Mouse (Mus musculus): ENCODE results near the gene Mydgf. TPM values are rescaled to one million over a fixed set of nuclear protein-coding genes. Genes with fewer than 3 reads are reported as not detected.

Mydgf gene
- polyA plus RNA-seq, 1 experiment: 86.4 TPM

- Histone ChIP-seq H3K36me3 (ENCODE audit: control insufficient read depth, insufficient read depth, low read length) (no peaks in the 10 kb centered on the region), H3K27ac (ENCODE audit: insufficient read depth, low read depth, low read length) (no peak overlapping the region), H3K27me3 (ENCODE audit: control insufficient read depth, insufficient read depth, low read length) (peaks cover 34% of the 10 kb centered on the region), H3K4me1 (ENCODE audit: control insufficient read depth, insufficient read depth, insufficient read length, low read length) (peaks cover 24% of the 10 kb centered on the region), H3K4me3 (ENCODE audit: low read depth, low read length) (0 out of 2 replicates have a peak overlapping the region, but pooled peaks have one; percentile 8)
- no peak for TF ChIP-seq CTCF (IDR thresholded peaks at IDR 0.05; ENCODE audit: extremely low read depth, insufficient read length, insufficient replicate concordance, low read depth, low read length)
- no peak for TF ChIP-seq POLR2A (IDR thresholded peaks at IDR 0.05; ENCODE audit: low read depth, low read length)
- 41% methylated on average over 25 of the region's 25 CpGs for WGBS
Measured at GRCm38 (mm10) chr17:56137839-56138613, 45.7 kb downstream of the Mydgf start.

- WGBS: 88% methylated on average over 7 of the region's 7 CpGs
- H3K4me3 ChIP-seq (ENCODE audit: low read depth, low read length): no peak overlapping the region
- TF ChIP-seq CTCF (IDR thresholded peaks at IDR 0.05; ENCODE audit: extremely low read depth, insufficient read length, insufficient replicate concordance, low read depth, low read length): no peak
- TF ChIP-seq POLR2A (IDR thresholded peaks at IDR 0.05; ENCODE audit: low read depth, low read length): no peak
Measured at GRCm38 (mm10) chr17:56136558-56136957, 47.2 kb downstream of the Mydgf start.

GRCm38 (mm10) chr17:56134463-56134971 lies 49.2 kb downstream of the Mydgf start:
- TF ChIP-seq CTCF (IDR thresholded peaks at IDR 0.05; ENCODE audit: extremely low read depth, insufficient read length, insufficient replicate concordance, low read depth, low read length): peak; percentile 97
- no peak for TF ChIP-seq POLR2A (IDR thresholded peaks at IDR 0.05; ENCODE audit: low read depth, low read length)
- under 1% methylated on average over 27 of the region's 27 CpGs for WGBS
- peak overlapping the region; percentile 98 for H3K27ac ChIP-seq (ENCODE audit: insufficient read depth, low read depth, low read length)

More at GRCm38 (mm10) chr17:56136558-56136957, 47.2 kb downstream of the Mydgf start:
- peaks cover 23% of the 10 kb centered on the region for H3K27me3 ChIP-seq (ENCODE audit: control insufficient read depth, insufficient read depth, low read length)
- peaks cover 22% of the 10 kb centered on the region for H3K4me1 ChIP-seq (ENCODE audit: control insufficient read depth, insufficient read depth, insufficient read length, low read length)
- H3K27ac ChIP-seq (ENCODE audit: insufficient read depth, low read depth, low read length): no peak overlapping the region
- no peaks in the 10 kb centered on the region for H3K36me3 ChIP-seq (ENCODE audit: control insufficient read depth, insufficient read depth, low read length)

GRCm38 (mm10) chr17:56133457-56134363 lies 50.0 kb downstream of the Mydgf start:
- Histone ChIP-seq H3K36me3 (ENCODE audit: control insufficient read depth, insufficient read depth, low read length) (no peaks in the 10 kb centered on the region), H3K27me3 (ENCODE audit: control insufficient read depth, insufficient read depth, low read length) (no peaks in the 10 kb centered on the region), H3K27ac (ENCODE audit: insufficient read depth, low read depth, low read length) (peak overlapping the region; percentile 98), H3K4me3 (ENCODE audit: low read depth, low read length) (peak overlapping the region; percentile 67), H3K4me1 (ENCODE audit: control insufficient read depth, insufficient read depth, insufficient read length, low read length) (peaks cover 14% of the 10 kb centered on the region)
- 8% methylated on average over 21 of the region's 21 CpGs for WGBS
- TF ChIP-seq POLR2A (IDR thresholded peaks at IDR 0.05; ENCODE audit: low read depth, low read length) (peak; percentile 64), CTCF (IDR thresholded peaks at IDR 0.05; ENCODE audit: extremely low read depth, insufficient read length, insufficient replicate concordance, low read depth, low read length) (no peak; the same call in 1 of the 2 replicates)

More at GRCm38 (mm10) chr17:56134463-56134971, 49.2 kb downstream of the Mydgf start:
- H3K36me3 ChIP-seq (ENCODE audit: control insufficient read depth, insufficient read depth, low read length): no peaks in the 10 kb centered on the region
- H3K27me3 ChIP-seq (ENCODE audit: control insufficient read depth, insufficient read depth, low read length): peaks cover 4% of the 10 kb centered on the region
- peaks cover 16% of the 10 kb centered on the region for H3K4me1 ChIP-seq (ENCODE audit: control insufficient read depth, insufficient read depth, insufficient read length, low read length)
- H3K4me3 ChIP-seq (ENCODE audit: low read depth, low read length): peak overlapping the region; percentile 67

GRCm38 (mm10) chr17:56132661-56133060 lies 51.1 kb downstream of the Mydgf start:
- Histone ChIP-seq H3K27me3 (ENCODE audit: control insufficient read depth, insufficient read depth, low read length) (no peaks in the 10 kb centered on the region), H3K27ac (ENCODE audit: insufficient read depth, low read depth, low read length) (no peak overlapping the region), H3K36me3 (ENCODE audit: control insufficient read depth, insufficient read depth, low read length) (no peaks in the 10 kb centered on the region), H3K4me3 (ENCODE audit: low read depth, low read length) (no peak overlapping the region), H3K4me1 (ENCODE audit: control insufficient read depth, insufficient read depth, insufficient read length, low read length) (peaks cover 14% of the 10 kb centered on the region)
- WGBS: 4% methylated on average over 14 of the region's 14 CpGs
- TF ChIP-seq CTCF (IDR thresholded peaks at IDR 0.05; ENCODE audit: extremely low read depth, insufficient read length, insufficient replicate concordance, low read depth, low read length) (peak; percentile 87), POLR2A (IDR thresholded peaks at IDR 0.05; ENCODE audit: low read depth, low read length) (no peak)

- Histone ChIP-seq H3K36me3 (ENCODE audit: control insufficient read depth, insufficient read depth, low read length) (no peaks in the 10 kb centered on the region), H3K27me3 (ENCODE audit: control insufficient read depth, insufficient read depth, low read length) (no peaks in the 10 kb centered on the region), H3K4me1 (ENCODE audit: control insufficient read depth, insufficient read depth, insufficient read length, low read length) (peaks cover 14% of the 10 kb centered on the region), H3K4me3 (ENCODE audit: low read depth, low read length) (no peak overlapping the region), H3K27ac (ENCODE audit: insufficient read depth, low read depth, low read length) (no peak overlapping the region)
- TF ChIP-seq POLR2A (IDR thresholded peaks at IDR 0.05; ENCODE audit: low read depth, low read length): no peak
- TF ChIP-seq CTCF (IDR thresholded peaks at IDR 0.05; ENCODE audit: extremely low read depth, insufficient read length, insufficient replicate concordance, low read depth, low read length): peak; percentile 89; the same call in 1 of the 2 replicates
- 38% methylated on average over 7 of the region's 7 CpGs for WGBS
Measured at GRCm38 (mm10) chr17:56131814-56132213, 51.9 kb downstream of the Mydgf start.
